Mouse (Mus musculus) retina, postnatal 7 days (tissue): ENCODE results near the gene Cobll1.

ENCODE experiments used
- DNase-seq: peaks from one replicate; pipeline ENCODE4 v3.0.0-alpha.2; 2012; ENCODE audit warnings: low read depth, low spot score

The Cobll1 gene

DNA sequence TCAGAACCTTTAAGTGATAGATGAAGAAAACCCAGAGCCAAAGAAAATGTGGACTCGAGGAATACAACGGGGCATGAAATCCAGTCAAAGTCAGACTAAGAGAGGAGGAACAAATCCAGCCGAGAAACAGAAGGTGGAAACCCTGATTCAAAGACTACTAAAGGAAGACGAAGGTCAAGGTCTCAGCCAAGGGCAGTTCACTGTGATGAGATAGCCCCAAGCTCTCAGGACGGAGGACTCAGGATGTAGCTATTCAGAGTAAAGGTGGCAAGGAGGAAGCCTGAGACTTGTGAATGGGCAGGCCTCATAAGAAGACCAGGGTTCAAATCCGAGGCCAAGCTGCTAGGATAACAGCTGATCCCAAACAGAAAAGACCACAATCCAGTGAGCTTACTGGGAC, 90.3 kb downstream of the Cobll1 start:
- DNase-seq: no peak

DNA sequence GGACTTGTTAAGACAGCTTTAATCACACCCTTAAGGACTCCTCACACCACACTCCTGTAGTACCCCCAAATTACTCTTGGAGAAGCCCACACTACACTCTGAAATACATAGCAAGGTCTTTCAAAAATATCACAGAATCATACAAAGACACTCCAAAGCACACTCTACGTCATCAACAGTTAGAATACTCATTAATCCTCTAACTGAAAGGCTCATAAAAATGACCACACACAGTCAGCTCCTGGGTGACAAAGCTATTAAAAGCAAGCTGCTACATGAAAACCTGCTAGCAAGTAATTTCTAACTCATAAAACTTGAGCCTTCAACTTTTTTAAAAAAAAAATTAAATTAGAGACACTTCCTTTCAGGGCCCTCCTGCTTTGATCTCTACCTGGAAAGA, 91.8 kb downstream of the Cobll1 start:
- no peak for DNase-seq

DNA sequence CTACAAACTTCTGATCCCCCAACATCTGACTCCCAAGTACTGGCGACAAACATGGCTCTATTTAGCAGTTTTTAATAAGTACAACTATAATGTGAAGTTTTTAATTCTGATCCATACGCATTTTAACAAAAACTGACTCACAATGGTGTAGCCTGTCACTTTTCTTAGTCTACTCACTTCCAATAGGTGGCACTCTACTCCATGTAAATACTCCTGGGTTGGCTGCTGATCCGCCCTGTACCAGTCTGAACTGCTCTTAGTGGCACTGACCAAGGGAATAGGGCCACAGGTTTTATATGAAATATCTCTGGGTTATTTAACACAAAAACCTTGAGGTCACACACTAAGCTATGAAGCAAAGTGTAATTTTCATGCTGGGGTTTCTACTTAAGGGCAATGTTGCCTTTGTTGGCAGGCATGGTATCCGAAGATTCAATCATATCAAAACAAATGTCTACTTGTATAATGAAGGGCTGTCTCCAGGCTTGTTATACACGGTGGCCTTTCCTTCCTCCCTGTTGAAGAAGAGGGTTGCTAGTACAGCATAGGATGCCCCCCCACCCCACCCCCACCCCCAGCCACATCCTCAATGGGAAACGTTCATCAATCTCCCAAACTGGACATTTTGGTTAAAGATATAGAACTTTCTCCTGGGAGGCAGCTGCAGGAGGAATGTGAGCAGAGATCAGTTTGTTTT, 93.6 kb downstream of the Cobll1 start:
- peak; percentile 9 for DNase-seq

DNA sequence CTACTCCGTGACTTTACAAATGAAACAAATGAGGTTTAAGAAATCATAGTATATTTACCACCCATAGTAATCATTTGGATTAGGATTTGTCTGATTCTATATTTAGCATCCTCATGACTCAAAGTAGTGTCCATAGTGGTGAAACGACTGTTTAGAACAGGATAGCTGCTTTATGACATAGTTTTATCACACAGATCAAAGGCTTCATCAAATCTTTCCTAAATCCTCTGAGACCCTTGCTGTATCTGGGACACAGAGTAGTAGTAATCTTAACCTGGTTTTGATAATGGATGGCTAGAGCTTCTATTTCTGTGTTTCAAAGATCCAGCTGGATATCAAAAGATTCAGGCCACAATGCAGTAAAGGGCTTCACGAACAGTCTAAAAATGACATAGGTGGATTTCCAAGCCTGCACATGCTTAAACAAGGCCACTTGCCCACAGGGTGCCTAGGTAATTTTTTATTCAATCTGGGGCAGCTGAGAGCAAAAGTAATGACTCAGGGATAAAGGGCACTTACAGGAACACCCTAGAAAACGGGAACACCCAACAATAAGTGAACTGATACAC, 98.0 kb downstream of the Cobll1 start:
- DNase-seq: no peak

DNA sequence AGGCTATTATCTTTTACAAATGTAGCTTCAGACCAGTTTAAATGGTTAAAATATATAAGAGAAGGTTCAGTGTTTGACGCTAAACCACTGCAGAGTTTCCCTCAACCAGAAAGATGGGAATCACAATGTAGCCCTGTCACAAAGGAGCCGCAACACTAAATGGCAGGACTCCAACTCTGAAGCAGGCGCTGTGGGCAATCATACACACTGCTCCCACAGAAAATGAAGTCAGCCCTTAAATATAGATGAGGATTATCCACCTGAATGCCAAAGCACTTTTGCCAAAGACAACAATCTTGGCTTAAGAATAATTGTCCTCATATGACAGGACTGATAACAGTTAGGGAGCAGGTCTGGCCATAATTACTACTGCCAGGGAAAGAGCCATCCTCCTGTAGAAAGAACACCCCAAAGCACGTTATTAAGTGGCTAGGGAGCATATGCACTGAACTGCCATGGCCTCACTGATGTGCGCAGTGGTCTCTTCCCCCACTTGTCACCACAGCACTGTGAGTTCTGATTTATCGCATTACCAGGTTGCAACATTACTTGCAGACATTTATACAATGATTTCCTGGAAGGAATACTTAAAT, 98.8 kb downstream of the Cobll1 start:
- no peak for DNase-seq

DNA sequence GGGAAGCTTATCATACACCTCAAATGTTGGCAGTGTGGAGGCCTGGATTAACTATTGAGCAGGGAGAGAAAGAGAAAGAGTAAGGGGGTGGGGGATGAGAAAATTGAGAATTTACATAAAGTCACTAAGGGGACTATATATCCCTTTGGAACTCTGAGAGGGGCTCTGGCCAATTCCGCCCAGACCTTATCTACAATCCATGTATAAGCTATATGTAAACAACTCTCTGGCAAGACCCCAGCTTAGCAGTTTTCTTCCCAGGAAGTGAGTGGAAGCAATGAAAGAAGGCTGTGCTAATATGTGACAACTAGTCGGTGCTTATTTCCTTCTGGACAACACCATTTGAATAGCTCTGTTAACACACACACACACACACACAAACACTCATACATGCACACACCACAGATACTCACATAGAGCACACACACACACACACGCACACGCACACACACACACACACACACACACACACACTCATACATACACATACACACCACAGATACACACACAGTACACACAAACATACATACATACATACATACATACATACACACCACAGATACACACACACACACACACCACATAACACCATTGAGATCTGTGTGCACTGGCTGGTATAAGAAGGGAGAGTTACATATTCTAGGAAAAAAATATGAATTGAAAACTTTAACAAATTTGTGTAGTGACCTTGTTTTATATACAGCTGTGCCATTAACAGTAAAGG, 99.4 kb downstream of the Cobll1 start:
- no peak for DNase-seq

DNA sequence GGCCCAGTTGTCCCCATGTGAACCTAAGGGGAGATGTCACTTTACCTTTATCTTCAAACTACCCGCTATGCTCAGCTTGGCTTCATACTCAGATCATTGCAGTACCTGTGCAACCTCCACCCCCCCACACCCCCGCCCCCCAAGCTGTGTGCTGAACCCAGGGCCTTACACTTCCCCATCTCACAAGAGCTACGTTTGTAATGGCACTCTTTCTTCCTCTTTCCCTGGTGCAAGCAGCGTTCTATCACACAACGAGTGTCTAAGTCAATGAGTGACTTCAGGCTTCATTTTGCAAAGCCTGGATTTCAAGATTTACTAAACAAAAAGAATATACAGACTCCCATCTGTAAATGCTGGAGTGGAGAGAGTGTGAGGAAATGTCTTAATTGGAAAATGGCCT, 100.2 kb downstream of the Cobll1 start:
- no peak for DNase-seq

DNA sequence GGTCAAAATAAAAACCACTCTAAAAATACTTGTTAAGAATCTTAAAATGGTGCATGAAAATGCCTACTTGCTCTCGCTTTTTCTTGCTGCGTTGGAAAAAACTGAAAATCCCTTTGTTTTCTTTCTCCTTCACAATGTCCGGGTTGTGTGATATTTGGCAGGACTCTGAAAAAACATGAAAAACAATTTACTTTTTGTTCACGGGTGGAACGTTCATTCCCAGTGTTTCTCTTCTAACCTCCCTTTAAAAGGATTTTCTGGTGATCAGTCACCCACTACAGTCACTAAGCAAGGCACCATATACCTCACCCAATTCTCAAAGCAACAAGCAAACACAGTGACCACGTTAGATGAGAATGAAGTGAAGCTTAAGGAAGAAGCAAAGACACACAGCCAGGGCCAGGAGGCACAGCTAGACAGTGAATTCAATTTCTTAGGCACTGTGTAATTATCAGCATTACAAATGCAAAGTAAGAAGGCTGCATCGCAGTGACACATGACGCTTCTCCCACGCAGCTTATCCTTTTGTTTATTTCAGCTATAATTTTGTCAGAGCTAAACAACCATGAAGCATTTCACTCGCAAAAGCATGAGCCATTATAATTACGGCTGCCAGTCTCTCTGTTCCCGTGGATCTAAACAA, 112.9 kb downstream of the Cobll1 start:
- no peak for DNase-seq

DNA sequence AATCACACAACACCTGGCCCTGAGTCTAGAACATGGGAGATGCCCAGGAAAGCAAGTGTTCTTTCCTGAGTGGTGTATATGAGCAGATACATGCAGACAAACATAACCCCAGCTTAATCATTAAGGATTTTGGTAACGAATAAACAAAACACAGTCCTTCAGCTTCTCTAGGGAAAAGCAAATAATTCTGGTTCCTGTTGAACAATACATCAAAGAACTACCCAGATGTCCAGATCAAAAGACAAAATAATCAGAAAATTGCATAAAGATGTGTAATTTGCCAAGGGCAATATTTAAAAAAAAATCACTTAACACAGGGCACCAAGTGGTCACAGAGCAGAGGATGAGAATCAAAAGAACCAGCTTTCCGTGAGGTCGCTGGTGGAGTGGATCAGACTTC, 115.5 kb downstream of the Cobll1 start:
- no peak for DNase-seq

DNA sequence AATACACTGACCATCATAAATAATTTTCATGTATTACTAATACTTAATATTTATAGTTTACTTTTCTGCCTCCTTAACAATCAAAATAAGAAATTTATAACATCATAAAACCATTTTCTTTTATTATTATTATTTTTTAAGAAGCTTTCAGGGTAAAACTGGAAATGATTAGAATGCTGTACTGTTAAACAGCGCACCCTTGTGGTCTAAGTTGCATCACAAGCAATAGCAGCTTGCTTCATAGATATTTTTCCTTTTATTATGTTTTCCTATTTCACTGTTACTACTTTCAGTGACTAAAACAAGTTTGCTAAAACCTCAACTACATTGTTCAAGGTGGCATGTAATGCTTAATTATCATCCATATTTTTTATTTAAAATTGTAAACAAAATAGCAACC, 117.8 kb downstream of the Cobll1 start:
- peak; percentile 17 for DNase-seq

DNA sequence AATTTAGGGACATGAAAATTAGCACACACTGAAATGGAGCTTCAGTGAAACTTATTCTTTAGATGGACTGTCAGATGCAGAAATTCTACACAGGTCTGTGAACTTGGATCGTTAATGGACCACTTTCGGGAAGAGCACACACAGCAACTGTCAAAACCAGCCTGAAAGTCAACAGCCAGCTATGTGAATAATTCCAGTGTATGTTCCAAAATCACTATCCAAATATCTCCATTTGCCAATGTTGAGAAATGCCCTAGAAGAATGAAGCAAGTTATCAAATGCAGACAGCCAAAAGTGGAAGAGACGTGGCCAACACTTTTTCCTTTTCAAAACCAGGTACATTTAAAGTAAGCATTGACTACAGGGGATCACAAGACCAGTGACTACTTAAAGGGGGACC, 118.2 kb downstream of the Cobll1 start:
- no peak for DNase-seq

DNA sequence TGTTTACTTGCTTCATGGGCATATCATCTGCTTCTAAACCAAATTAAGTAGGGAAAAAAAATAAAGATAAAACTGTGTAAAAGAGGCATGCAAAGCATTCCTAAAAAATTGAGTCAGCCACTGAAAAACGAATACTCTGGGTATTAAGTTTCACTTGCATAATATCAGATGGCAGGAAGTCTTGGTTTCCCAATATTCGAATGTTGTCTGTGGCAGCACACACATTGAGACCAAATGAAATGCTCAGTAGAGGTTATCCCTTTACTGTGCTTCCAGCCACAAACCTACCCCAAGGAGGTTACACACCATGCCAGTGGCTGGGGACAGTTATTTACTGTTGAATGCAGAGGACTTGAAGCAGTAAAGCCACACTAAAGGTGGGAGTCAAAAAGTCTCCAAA, 119.1 kb downstream of the Cobll1 start:
- DNase-seq: no peak

DNA sequence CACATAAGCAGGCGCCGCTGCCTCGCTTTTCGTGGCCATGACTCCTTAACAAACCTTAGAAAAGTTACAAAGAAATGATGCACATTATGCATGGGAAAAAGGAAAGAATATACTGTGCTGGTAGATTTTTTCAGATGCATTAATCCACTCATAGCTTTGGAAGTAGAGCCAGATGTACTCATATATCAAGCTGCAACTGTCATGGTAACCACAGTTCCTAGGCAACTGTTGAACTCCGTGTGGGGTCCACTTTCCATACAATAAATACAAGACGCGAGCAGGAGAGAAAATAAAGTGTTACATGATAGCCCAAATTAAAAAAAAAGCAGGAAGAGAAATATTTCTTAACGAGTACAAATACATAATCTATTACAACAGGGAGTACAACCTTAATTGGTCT, 119.5 kb downstream of the Cobll1 start:
- no peak for DNase-seq

DNA sequence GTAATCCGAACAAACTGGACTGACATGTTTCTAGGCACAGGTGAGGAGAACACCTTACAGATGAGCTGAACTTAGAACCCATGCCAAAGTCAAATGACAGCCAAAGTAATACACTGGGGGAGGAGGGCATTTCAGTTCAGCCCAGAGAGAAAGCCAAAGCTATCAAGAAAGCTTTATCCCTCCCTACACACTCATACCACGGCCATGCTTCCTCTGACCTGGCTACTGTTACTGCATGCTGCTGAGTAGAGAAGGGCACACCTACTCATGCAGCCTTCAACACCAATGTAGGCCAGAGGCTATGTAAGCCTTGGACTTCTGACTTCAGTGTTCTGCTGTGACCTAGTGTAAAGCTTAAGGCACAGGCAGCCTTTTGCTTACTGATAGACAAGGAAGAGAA, 120.1 kb downstream of the Cobll1 start:
- no peak for DNase-seq

DNA sequence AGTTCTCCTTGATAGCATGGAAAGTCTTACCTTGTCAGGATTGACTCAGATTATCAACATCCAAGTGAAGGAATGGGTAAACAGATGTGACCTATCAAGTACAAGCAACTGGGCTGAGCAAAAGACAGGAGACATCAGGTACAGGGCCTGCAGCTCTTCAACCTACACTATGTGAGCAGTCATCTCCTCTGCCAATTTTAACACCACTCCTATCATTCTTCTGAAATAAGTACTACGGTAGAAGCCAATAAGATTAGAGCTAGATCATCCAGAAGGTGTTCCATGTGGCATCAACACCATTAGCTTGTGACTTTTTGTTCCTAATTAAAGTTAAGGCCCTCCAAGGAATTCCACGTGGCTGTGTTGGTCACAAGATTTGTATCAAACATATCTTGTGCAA, 121.3 kb downstream of the Cobll1 start:
- DNase-seq: no peak

DNA sequence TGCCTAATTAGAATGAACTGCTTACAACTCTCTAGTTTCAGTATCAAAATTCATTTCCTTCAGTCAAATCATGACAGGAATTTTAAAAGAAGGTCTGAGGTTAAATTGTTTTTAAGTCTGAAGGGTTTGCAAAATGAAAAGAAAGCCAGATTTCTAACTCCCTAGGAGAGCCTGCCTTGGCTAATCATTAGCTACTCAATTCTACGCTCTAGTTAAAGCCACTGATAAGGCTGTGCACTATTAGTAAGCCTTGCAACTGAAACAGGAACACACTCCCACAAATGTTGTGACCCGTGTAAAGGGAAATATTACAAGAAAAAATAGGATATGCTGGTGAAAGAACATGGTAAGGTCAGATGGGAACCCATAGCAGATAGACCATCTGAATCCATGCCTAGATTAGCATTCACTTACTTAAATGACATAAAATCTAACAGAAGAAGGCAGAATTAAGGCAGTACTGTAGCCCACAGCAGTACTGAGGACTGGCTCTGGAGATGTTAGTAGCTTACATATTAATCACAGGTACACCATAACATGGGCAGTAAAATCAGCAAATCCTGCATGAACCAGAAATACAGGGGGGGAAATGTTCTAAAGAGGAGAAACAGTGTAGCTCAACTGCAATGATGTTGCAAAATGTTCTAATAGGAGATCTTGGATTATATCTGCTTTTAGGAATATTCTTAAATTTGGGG, 122.6 kb downstream of the Cobll1 start:
- no peak for DNase-seq

DNA sequence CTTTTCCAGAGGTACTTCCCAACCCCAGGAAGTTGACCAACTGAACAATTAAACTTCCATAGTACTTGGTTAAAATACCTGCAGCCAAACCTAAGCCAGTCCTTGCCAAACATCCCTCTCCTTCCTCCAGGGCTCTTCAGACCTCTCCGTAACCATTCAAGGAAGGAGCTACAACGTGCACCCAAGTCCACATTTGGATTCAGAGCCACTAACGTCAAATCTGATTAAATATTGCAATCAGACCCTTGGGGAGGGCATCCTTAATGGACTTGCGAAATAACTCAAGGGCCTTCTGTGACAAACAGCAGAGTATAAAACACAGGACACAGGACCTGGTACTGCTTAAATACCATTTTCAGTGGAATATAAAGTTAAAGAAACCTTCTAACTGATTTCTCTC, 126.0 kb downstream of the Cobll1 start:
- no peak for DNase-seq

DNA sequence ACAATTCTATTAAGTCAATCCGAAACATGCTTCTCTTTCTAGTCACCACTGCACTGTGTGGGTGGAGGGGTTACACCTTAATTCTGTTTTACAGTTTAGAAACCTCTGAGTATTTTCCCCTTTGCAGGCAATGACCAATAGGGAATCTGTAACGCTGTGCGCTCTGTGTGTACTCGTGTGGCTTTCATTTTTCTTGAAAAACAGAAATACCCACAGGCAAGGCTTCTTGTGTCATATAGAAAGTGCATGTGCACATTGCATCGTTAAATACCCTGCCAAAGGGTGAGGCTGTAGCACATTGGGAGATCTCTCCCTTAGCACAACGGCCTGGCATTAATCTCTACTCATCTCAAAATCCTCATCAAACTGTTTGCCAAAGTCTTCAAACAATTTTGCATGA, 134.6 kb downstream of the Cobll1 start:
- no peak for DNase-seq

DNA sequence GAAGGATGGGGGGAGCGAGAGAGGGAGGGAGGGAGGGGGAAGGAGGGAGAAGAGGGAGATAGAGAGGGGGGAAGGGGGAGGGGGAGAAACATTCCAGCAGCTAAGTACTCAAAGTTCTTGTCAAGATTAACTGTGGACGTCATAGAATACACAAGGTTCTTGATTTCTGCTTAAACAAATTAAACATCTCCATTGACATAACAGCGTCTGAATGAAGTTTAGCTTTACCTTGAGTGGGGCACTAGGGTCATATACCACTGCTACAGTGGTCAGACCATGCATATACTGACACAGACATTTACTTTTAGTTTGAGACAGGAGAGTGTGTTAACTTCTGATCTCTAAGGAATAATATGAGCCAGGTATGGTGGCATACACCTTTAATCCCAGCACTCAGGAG, 135.4 kb downstream of the Cobll1 start:
- no peak for DNase-seq

DNA sequence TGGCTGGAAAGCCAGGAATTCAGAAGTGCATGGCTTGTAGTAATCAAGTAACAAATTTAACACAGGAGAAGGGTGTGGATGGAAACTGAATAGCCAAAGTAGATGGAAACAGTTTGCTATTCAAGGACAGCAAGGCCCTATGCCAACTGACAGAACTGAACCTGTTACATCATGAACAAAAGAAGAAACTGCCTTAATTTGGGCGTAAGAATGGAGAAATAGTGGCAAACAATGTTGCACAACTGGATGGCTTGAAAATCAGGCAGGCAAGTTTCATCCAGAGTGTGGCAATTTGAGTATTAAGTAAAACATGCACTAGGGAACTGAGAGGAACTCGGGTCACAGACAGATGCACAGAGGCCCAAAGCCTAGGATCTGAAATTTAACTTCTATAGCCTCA, 137.8 kb downstream of the Cobll1 start:
- DNase-seq: no peak

DNA sequence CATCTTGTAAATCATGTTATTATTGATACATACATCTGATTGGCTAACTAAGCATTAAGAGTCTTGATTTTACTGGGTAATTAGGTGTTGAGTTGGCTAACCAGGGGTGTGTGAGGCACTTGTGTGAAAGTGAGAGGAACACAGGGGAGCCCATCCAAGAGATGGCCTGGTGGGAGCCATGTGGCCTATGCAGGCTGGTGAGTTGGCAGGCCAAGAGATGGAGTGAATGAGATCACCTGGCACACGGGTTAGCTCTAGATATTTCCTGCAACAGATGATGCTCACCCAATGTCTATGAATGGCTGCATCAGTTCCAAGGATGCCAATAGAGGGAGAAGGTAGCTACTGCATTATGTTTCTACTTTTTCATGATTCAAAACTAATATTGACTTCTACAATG, 139.2 kb downstream of the Cobll1 start:
- no peak for DNase-seq

DNA sequence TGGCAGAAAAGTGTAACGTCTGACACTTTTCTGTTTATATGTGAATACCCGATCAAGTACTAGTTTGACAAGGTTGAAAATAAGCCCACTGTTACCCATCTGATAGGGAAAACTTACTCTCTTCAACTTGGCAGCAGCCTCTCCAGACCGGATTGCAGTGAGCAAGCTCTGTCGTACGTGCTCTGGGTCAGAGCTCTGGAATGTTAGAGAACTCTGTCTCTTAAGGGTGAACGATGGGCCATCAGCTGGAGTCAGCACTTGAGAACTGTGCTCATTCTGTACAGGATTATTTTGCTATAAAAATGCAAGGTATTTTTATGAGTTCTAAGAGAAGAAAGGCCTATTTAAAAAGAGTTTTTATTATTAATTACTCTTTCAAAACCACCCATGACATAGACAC, 143.6 kb downstream of the Cobll1 start:
- no peak for DNase-seq
